Mouse (Mus musculus) thymus, postnatal 10 days (tissue): Measurements from ENCODE around the gene Slc38a11.

Source experiments
- DNase-seq, 2 experiments: peaks; one replicate each; pipeline ENCODE4 v3.0.0; 2021; ENCODE audit warnings: low spot score in 2 of 2

Gene Slc38a11

GRCm38 (mm10) chr2:65321998-65322754, 41.7 kb downstream of the Slc38a11 start:
- DNase-seq = no peak

GRCm38 (mm10) chr2:65320975-65321374, 42.9 kb downstream of the Slc38a11 start:
- DNase-seq = no peak

- DNase-seq = no peak
Observed at GRCm38 (mm10) chr2:65316721-65317120, 47.1 kb downstream of the Slc38a11 start.

- no peak for DNase-seq
Observed at GRCm38 (mm10) chr2:65311250-65311649, 52.6 kb downstream of the Slc38a11 start.

- DNase-seq = no peak
Observed at GRCm38 (mm10) chr2:65296541-65296940, 67.3 kb downstream of the Slc38a11 start.

- no peak for DNase-seq
Observed at GRCm38 (mm10) chr2:65294092-65294491, 69.7 kb downstream of the Slc38a11 start.

- no peak for DNase-seq
Observed at GRCm38 (mm10) chr2:65293411-65293810, 70.4 kb downstream of the Slc38a11 start.

GRCm38 (mm10) chr2:65289721-65290120, 74.1 kb downstream of the Slc38a11 start:
- no peak for DNase-seq

GRCm38 (mm10) chr2:65288696-65289095, 75.1 kb downstream of the Slc38a11 start:
- DNase-seq = no peak

GRCm38 (mm10) chr2:65285380-65285779, 78.5 kb downstream of the Slc38a11 start:
- no peak for DNase-seq

GRCm38 (mm10) chr2:65282979-65283378, 80.9 kb downstream of the Slc38a11 start:
- DNase-seq = no peak

- no peak for DNase-seq
Observed at GRCm38 (mm10) chr2:65279029-65279690, 84.7 kb downstream of the Slc38a11 start.

GRCm38 (mm10) chr2:65275443-65276061, 88.3 kb downstream of the Slc38a11 start:
- no peak for DNase-seq

- no peak for DNase-seq
Observed at GRCm38 (mm10) chr2:65273910-65274309, 89.9 kb downstream of the Slc38a11 start.

GRCm38 (mm10) chr2:65268731-65269130, 95.1 kb downstream of the Slc38a11 start:
- DNase-seq = no peak

GRCm38 (mm10) chr2:65267834-65268233, 96.0 kb downstream of the Slc38a11 start:
- no peak for DNase-seq

GRCm38 (mm10) chr2:65266576-65267299, 97.1 kb downstream of the Slc38a11 start:
- no peak for DNase-seq
